Mouse (Mus musculus) small intestine, adult 2 months (tissue): ENCODE data around the gene Nav2.

Experiments
- CTCF ChIP-seq: fragments of 200-500 bp; IDR thresholded peaks from 2 replicates; pipeline ENCODE4 v1.5.1; 2012; ENCODE audit warnings: low read depth, mild to moderate bottlenecking, control low read depth, inconsistent platforms, low read length, moderate library complexity, mixed read lengths; ENCODE audit not compliant: insufficient replicate concordance, insufficient read length; ENCODE audit errors: extremely low read depth
- POLR2A ChIP-seq: fragments of 200-500 bp; IDR thresholded peaks from 2 replicates; pipeline ENCODE4 v1.6.1; 2012; ENCODE audit warnings: low read depth, mild to moderate bottlenecking, control low read depth, inconsistent platforms, low read length, moderate library complexity

- no peak for TF ChIP-seq POLR2A
- TF ChIP-seq CTCF, result no peak
Observed at GRCm38 (mm10) chr7:48875096-48875495, 33.4 kb upstream of the Nav2 start.
